Mouse (Mus musculus): Measurements from ENCODE around the gene Fndc7.

DNA sequence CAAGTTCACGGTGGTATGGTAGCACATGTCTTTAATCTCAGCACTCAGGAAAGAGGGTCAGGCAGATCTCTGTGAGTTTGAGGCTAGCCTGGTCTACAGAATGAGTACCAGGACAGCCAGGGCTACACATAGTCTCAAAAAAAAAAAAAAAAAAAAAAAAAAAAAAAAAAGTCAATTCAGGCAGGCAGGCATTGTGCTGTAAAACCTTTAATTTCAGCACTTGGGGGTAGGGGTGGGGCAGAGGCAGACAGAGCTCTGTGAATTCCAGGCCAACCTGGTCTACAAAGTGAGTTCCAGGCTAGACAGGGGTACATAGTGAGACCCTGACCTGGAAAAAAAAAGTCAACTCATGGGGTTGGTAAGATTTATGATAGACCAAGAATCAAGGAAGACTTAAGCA is 32.1 kb downstream of the Fndc7 start:
- TF ChIP-seq CTCF (IDR thresholded peaks at IDR 0.05) (no peak), EP300 (IDR thresholded peaks at IDR 0.05) (no peak)

Data from lung, postnatal 0 days (tissue).